Comparison of ENCODE assay signal across 15 mouse cellular contexts in genomic region chr17:30214393-30214792, GRCm38 (mm10).
DNase-seq lines count a peak whose midpoint lies in the region; ATAC-seq lines count a peak whose summit lies in the region.
"Had no signal": no experiment of that assay in that cellular context is flagged by ENCODE, and none has a peak within 500 bp of the region (broad histone marks: within the 10 kb centered on the region; RNA-seq: fewer than 3 reads in every experiment).

No protein-coding gene starts in this region.

- no peak overlapping the region for H3K4me2 ChIP-seq in midbrain, embryonic 14.5 days (ENCODE audit: low read length)
- H3K4me2 ChIP-seq: hindbrain, embryonic 14.5 days; midbrain, embryonic 12.5 days; neural tube, embryonic 12.5 days had no signal

- no peak for ATAC-seq in midbrain, embryonic 14.5 days (ENCODE audit: low FRiP score, low TSS enrichment)

- peak overlapping the region; percentile 23; the same call in 1 of the 2 replicates for H3K27ac ChIP-seq in heart, embryonic 10.5 days
- no peak overlapping the region for H3K27ac ChIP-seq in midbrain, embryonic 14.5 days (replicated peaks; ENCODE audit: low read depth, low read length)
- H3K27ac ChIP-seq: embryonic facial prominence, embryonic 10.5 days; hindbrain, embryonic 14.5 days; liver, embryonic 14.5 days; midbrain, embryonic 12.5 days; neural tube, embryonic 12.5 days had no signal

- DNase-seq in heart, embryonic 10.5 days (ENCODE audit: low spot score), result no peak
- no peak for DNase-seq in heart, adult 9 months (ENCODE audit: low spot score in 2 of 2)
- peak; percentile 58 for DNase-seq in CD4-positive, CD25-positive, alpha-beta regulatory T cell, adult 2 months (ENCODE audit: low read depth, low spot score)
- DNase-seq in frontal cortex, postnatal 36 days (ENCODE audit: low spot score in 2 of 2), result peak; percentile 69 to 75
- DNase-seq in left cerebral cortex, adult 9 months (ENCODE audit: low spot score in 2 of 2), result peak; percentile 59 to 79
- no peak for DNase-seq in midbrain, embryonic 14.5 days
- DNase-seq in cerebellum, adult 9-11 months, result no peak
- no peak for DNase-seq in cerebellum, postnatal 36 days
- DNase-seq: cerebellum, adult 18-20 months; kidney, adult 8-10 months had no signal

- no peaks in the 10 kb centered on the region for H3K9me3 ChIP-seq in heart, embryonic 10.5 days
- no peaks in the 10 kb centered on the region for H3K9me3 ChIP-seq in midbrain, embryonic 14.5 days (ENCODE audit: control insufficient read depth, low read length)
- H3K9me3 ChIP-seq: embryonic facial prominence, embryonic 10.5 days; midbrain, embryonic 12.5 days; neural tube, embryonic 12.5 days had no signal

- no peaks in the 10 kb centered on the region for H3K27me3 ChIP-seq in heart, embryonic 10.5 days (ENCODE audit: insufficient read depth, poor library complexity, severe bottlenecking)
- H3K27me3 ChIP-seq in midbrain, embryonic 14.5 days (ENCODE audit: control insufficient read depth, insufficient read depth, low read length), result no peaks in the 10 kb centered on the region
- H3K27me3 ChIP-seq: midbrain, embryonic 12.5 days; neural tube, embryonic 12.5 days had no signal

- peaks cover 45% of the 10 kb centered on the region for H3K4me1 ChIP-seq in heart, embryonic 10.5 days
- no peaks in the 10 kb centered on the region for H3K4me1 ChIP-seq in midbrain, embryonic 14.5 days (ENCODE audit: control insufficient read depth, insufficient read depth, low read length)

- H3K4me3 ChIP-seq in heart, embryonic 10.5 days, result no peak overlapping the region
- H3K4me3 ChIP-seq in midbrain, embryonic 14.5 days (replicated peaks; ENCODE audit: low read depth, low read length), result no peak overlapping the region
- H3K4me3 ChIP-seq: embryonic facial prominence, embryonic 10.5 days; midbrain, embryonic 12.5 days; neural tube, embryonic 12.5 days had no signal

- H3K36me3 ChIP-seq in heart, embryonic 10.5 days, result peaks cover 47% of the 10 kb centered on the region
- peaks cover 23% of the 10 kb centered on the region for H3K36me3 ChIP-seq in midbrain, embryonic 14.5 days (ENCODE audit: control insufficient read depth, insufficient read depth, low read length)

- 39% methylated on average over 6 of the region's 6 CpGs for WGBS in heart, embryonic 10.5 days
- WGBS in midbrain, embryonic 14.5 days, result 90% methylated on average over 6 of the region's 6 CpGs

- H3K9ac ChIP-seq in midbrain, embryonic 14.5 days (replicated peaks; ENCODE audit: low read length), result no peak overlapping the region
- H3K9ac ChIP-seq: hindbrain, embryonic 14.5 days; liver, embryonic 14.5 days; midbrain, embryonic 12.5 days; neural tube, embryonic 12.5 days had no signal

Comparison
In these comparisons a context has a peak if more than half of its experiments do, and no peak if none do; other contexts are left out.
1. DNase-seq: peak in CD4-positive, CD25-positive, alpha-beta regulatory T cell, adult 2 months (single experiment), frontal cortex, postnatal 36 days (2 of 2) and left cerebral cortex, adult 9 months (2 of 2); none in heart, embryonic 10.5 days (single experiment), heart, adult 9 months (0 of 2), midbrain, embryonic 14.5 days (single experiment), cerebellum, adult 9-11 months (single experiment) and cerebellum, postnatal 36 days (0 of 2).